Mouse (Mus musculus) small intestine, adult 2 months (tissue): Measurements from ENCODE around the gene Dnah3.

ENCODE experiments used
- CTCF ChIP-seq: fragments of 200-500 bp; IDR thresholded peaks from 2 replicates; pipeline ENCODE4 v1.5.1; 2012; ENCODE audit warnings: low read depth, mild to moderate bottlenecking, control low read depth, inconsistent platforms, low read length, moderate library complexity, mixed read lengths; ENCODE audit not compliant: insufficient replicate concordance, insufficient read length; ENCODE audit errors: extremely low read depth
- POLR2A ChIP-seq: fragments of 200-500 bp; IDR thresholded peaks from 2 replicates; pipeline ENCODE4 v1.6.1; 2012; ENCODE audit warnings: low read depth, mild to moderate bottlenecking, control low read depth, inconsistent platforms, low read length, moderate library complexity

DNA sequence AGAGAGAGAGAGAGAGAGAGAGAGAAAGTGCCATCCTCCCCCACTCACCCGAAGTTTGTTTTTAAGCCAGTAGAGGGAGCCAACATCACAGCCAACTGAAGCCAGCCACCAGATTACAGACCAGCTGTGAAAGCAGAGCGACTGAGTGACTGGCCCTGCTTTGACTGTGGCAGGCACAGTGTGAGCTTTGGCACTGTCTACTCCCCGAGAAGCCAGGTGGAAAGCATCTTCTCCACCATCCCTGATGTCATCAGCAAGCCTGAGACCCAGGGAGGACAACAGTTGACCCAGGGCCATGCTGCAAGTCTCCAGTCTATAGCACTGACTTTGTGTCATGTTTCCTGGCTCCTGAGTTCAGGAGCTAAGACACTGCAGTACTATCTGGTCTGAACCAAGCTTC lies 29.8 kb upstream of the Dnah3 start:
- peak; percentile 82; the same call in 1 of the 2 replicates for TF ChIP-seq CTCF
- no peak for TF ChIP-seq POLR2A
